Mouse (Mus musculus) embryonic facial prominence, embryonic 12.5 days (tissue): ENCODE data around the gene Tbl2. TPM values are rescaled to one million over a fixed set of nuclear protein-coding genes. Genes with fewer than 3 reads are reported as not detected.
A peak's percentile ranks its signal among the peaks of the same experiment; 100 is the strongest.

Source experiments
- ATAC-seq: fragments of 200-750 bp; cut with Nextera tagmentation; 2 replicates; pipeline ENCODE4 v1.8.0; 2017; ENCODE audit not compliant: insufficient number of reproducible peaks, insufficient read depth, low FRiP score, low TSS enrichment
- H3K27ac ChIP-seq: fragments of 300-500 bp; sonication (generic); 2 replicates; pipeline ENCODE4 v1.5.1; 2016; ENCODE audit warnings: mild to moderate bottlenecking
- H3K27me3 ChIP-seq: fragments of 300-500 bp; sonication (generic); 2 replicates; pipeline ENCODE4 v1.6.1; 2016; ENCODE audit warnings: mild to moderate bottlenecking, moderate library complexity
- H3K36me3 ChIP-seq: fragments of 300-500 bp; sonication (generic); 2 replicates; pipeline ENCODE4 v1.6.1; 2016; ENCODE audit warnings: mild to moderate bottlenecking
- H3K4me1 ChIP-seq: fragments of 300-500 bp; sonication (generic); 2 replicates; pipeline ENCODE4 v1.6.1; 2016
- H3K4me2 ChIP-seq: fragments of 300-500 bp; sonication (generic); replicated peaks from 2 replicates; pipeline ENCODE4 v1.6.1; 2016; ENCODE audit warnings: mild to moderate bottlenecking, moderate library complexity
- H3K4me3 ChIP-seq: fragments of 300-500 bp; sonication (generic); 2 replicates; pipeline ENCODE4 v1.5.1; 2016; ENCODE audit warnings: mild to moderate bottlenecking
- H3K9ac ChIP-seq: fragments of 300-500 bp; sonication (generic); 2 replicates; pipeline ENCODE4 v1.6.1; 2016; ENCODE audit warnings: mild to moderate bottlenecking, moderate library complexity
- H3K9me3 ChIP-seq: fragments of 300-500 bp; sonication (generic); 2 replicates; pipeline ENCODE4 v1.6.1; 2016; ENCODE audit warnings: mild to moderate bottlenecking, moderate library complexity
- WGBS: fragments of 180-500 bp; shearing (Covaris S2); methylation state at CpG from one replicate; pipeline ENCODE4 v1.1.7; 2016; 5-methylcytosine and 5-hydroxymethylcytosine counted together
- polyA plus RNA-seq: library from polyadenylated mRNA; unstranded; fragments of >200 nt; fragmentation: Nextera tagmentation; extraction: Ambion mirVana; gene quantifications from 2 replicates; pipeline ENCODE4 v1.2.1, GENCODE M21; 2016

The Tbl2 gene
- polyA plus RNA-seq, 1 experiment from 2014 or later, result 30.0 TPM

- Histone ChIP-seq H3K9ac (no peak overlapping the region), H3K9me3 (no peaks in the 10 kb centered on the region), H3K36me3 (peaks cover 85% of the 10 kb centered on the region), H3K4me2 (no peak overlapping the region), H3K4me3 (no peak overlapping the region), H3K27me3 (no peaks in the 10 kb centered on the region), H3K4me1 (no peaks in the 10 kb centered on the region), H3K27ac (no peak overlapping the region)
- 97% methylated on average over 4 of the region's 4 CpGs for WGBS
- ATAC-seq, result no peak
Observed at GRCm38 (mm10) chr5:135156496-135156895, 7.0 kb downstream of the Tbl2 start.

- Histone ChIP-seq H3K36me3 (peaks cover 62% of the 10 kb centered on the region), H3K4me2 (no peak overlapping the region), H3K27me3 (no peaks in the 10 kb centered on the region), H3K27ac (no peak overlapping the region), H3K9ac (no peak overlapping the region), H3K9me3 (no peaks in the 10 kb centered on the region), H3K4me3 (no peak overlapping the region), H3K4me1 (no peaks in the 10 kb centered on the region)
- 92% methylated on average over 4 of the region's 4 CpGs for WGBS
- ATAC-seq, result no peak
Observed at GRCm38 (mm10) chr5:135161221-135161620, 11.8 kb downstream of the Tbl2 start.

GRCm38 (mm10) chr5:135161650-135162049 lies 12.2 kb downstream of the Tbl2 start:
- no peak overlapping the region for H3K4me2 ChIP-seq
- H3K9me3 ChIP-seq, result no peaks in the 10 kb centered on the region
- H3K9ac ChIP-seq, result 0 out of 2 replicates have a peak overlapping the region, but pooled peaks have one; percentile 2
- WGBS, result 93% methylated on average over 7 of the region's 7 CpGs
- H3K27me3 ChIP-seq, result no peaks in the 10 kb centered on the region
- no peak overlapping the region for H3K27ac ChIP-seq
- no peak overlapping the region for H3K4me3 ChIP-seq
- H3K4me1 ChIP-seq, result no peaks in the 10 kb centered on the region
- peaks cover 57% of the 10 kb centered on the region for H3K36me3 ChIP-seq
- ATAC-seq, result no peak

- no peaks in the 10 kb centered on the region for H3K27me3 ChIP-seq
- H3K4me3 ChIP-seq, result no peak overlapping the region
- H3K36me3 ChIP-seq, result peaks cover 50% of the 10 kb centered on the region
- 94% methylated on average over 8 of the region's 8 CpGs for WGBS
- no peak overlapping the region for H3K9ac ChIP-seq
- H3K27ac ChIP-seq, result no peak overlapping the region
- H3K4me1 ChIP-seq, result no peaks in the 10 kb centered on the region
- ATAC-seq, result no peak
- no peak overlapping the region for H3K4me2 ChIP-seq
- H3K9me3 ChIP-seq, result no peaks in the 10 kb centered on the region
Observed at GRCm38 (mm10) chr5:135162361-135162760, 12.9 kb downstream of the Tbl2 start.

GRCm38 (mm10) chr5:135162821-135163220 lies 13.4 kb downstream of the Tbl2 start:
- no peak overlapping the region for H3K9ac ChIP-seq
- no peak overlapping the region for H3K27ac ChIP-seq
- ATAC-seq, result no peak
- 88% methylated on average over 6 of the region's 6 CpGs for WGBS
- H3K27me3 ChIP-seq, result no peaks in the 10 kb centered on the region
- no peak overlapping the region for H3K4me3 ChIP-seq
- no peaks in the 10 kb centered on the region for H3K9me3 ChIP-seq
- peaks cover 47% of the 10 kb centered on the region for H3K36me3 ChIP-seq
- no peaks in the 10 kb centered on the region; the same call in 1 of the 2 replicates for H3K4me1 ChIP-seq
- no peak overlapping the region for H3K4me2 ChIP-seq

- Histone ChIP-seq H3K27me3 (no peaks in the 10 kb centered on the region), H3K27ac (no peak overlapping the region), H3K4me3 (no peak overlapping the region), H3K36me3 (peaks cover 18% of the 10 kb centered on the region), H3K4me1 (peaks cover 5% of the 10 kb centered on the region; the same call in 1 of the 2 replicates), H3K9me3 (no peaks in the 10 kb centered on the region), H3K4me2 (no peak overlapping the region), H3K9ac (no peak overlapping the region)
- ATAC-seq, result no peak
- 86% methylated on average over 4 of the region's 4 CpGs for WGBS
Observed at GRCm38 (mm10) chr5:135166909-135167308, 17.5 kb downstream of the Tbl2 start.

GRCm38 (mm10) chr5:135167469-135167868 lies 18.0 kb downstream of the Tbl2 start:
- no peak for ATAC-seq
- Histone ChIP-seq H3K9ac (no peak overlapping the region), H3K4me3 (no peak overlapping the region), H3K27me3 (no peaks in the 10 kb centered on the region), H3K27ac (no peak overlapping the region), H3K9me3 (no peaks in the 10 kb centered on the region), H3K4me2 (peak overlapping the region; percentile 86), H3K4me1 (peaks cover 5% of the 10 kb centered on the region; the same call in 1 of the 2 replicates), H3K36me3 (peaks cover 18% of the 10 kb centered on the region)
- 94% methylated on average over 4 of the region's 4 CpGs for WGBS

GRCm38 (mm10) chr5:135168063-135169062 lies 18.9 kb downstream of the Tbl2 start, which contains the start of gene Bcl7b:
Gene Bcl7b (plus strand): TSS chr5:135168283.
- Histone ChIP-seq H3K9ac (peak within 1 kb of the TSS; percentile 76), H3K27ac (peak within 1 kb of the TSS; percentile 99), H3K4me2 (peak within 1 kb of the TSS; percentile 86), H3K4me3 (peak within 1 kb of the TSS; percentile 65), H3K4me1 (peaks cover 5% of the 10 kb centered on the region; the same call in 1 of the 2 replicates), H3K9me3 (no peaks in the 10 kb centered on the region), H3K27me3 (no peaks in the 10 kb centered on the region), H3K36me3 (peaks cover 26% of the 10 kb centered on the region)
- 2% methylated on average over 95 of the region's 95 CpGs for WGBS
- peak; percentile 94 for ATAC-seq

GRCm38 (mm10) chr5:135169479-135169878 lies 20.0 kb downstream of the Tbl2 start:
- H3K9ac ChIP-seq, result peak overlapping the region; percentile 76
- ATAC-seq, result no peak
- H3K4me3 ChIP-seq, result peak overlapping the region; percentile 65
- no peaks in the 10 kb centered on the region for H3K27me3 ChIP-seq
- H3K9me3 ChIP-seq, result no peaks in the 10 kb centered on the region
- H3K27ac ChIP-seq, result peak overlapping the region; percentile 99; the same call in 1 of the 2 replicates
- H3K4me2 ChIP-seq, result peak overlapping the region; percentile 86
- WGBS, result 86% methylated on average over 5 of the region's 5 CpGs
- peaks cover 5% of the 10 kb centered on the region; the same call in 1 of the 2 replicates for H3K4me1 ChIP-seq
- H3K36me3 ChIP-seq, result peaks cover 35% of the 10 kb centered on the region

- H3K9me3 ChIP-seq, result no peaks in the 10 kb centered on the region
- H3K27ac ChIP-seq, result no peak overlapping the region
- peaks cover 5% of the 10 kb centered on the region; the same call in 1 of the 2 replicates for H3K4me1 ChIP-seq
- no peak for ATAC-seq
- peak overlapping the region; percentile 12; the same call in 1 of the 2 replicates for H3K9ac ChIP-seq
- 89% methylated on average over 6 of the region's 6 CpGs for WGBS
- H3K36me3 ChIP-seq, result peaks cover 50% of the 10 kb centered on the region
- H3K4me2 ChIP-seq, result no peak overlapping the region
- H3K27me3 ChIP-seq, result no peaks in the 10 kb centered on the region
- H3K4me3 ChIP-seq, result no peak overlapping the region
Observed at GRCm38 (mm10) chr5:135171688-135172220, 22.3 kb downstream of the Tbl2 start.

- no peak overlapping the region for H3K27ac ChIP-seq
- H3K9ac ChIP-seq, result no peak overlapping the region
- H3K4me3 ChIP-seq, result no peak overlapping the region
- ATAC-seq, result no peak
- H3K36me3 ChIP-seq, result peaks cover 62% of the 10 kb centered on the region
- H3K9me3 ChIP-seq, result no peaks in the 10 kb centered on the region
- H3K4me1 ChIP-seq, result peaks cover 5% of the 10 kb centered on the region; the same call in 1 of the 2 replicates
- H3K4me2 ChIP-seq, result no peak overlapping the region
- WGBS, result 95% methylated on average over 5 of the region's 5 CpGs
- no peaks in the 10 kb centered on the region for H3K27me3 ChIP-seq
Observed at GRCm38 (mm10) chr5:135172986-135173385, 23.5 kb downstream of the Tbl2 start.
